Mouse (Mus musculus): ENCODE results near the gene Slc25a30.

- TF ChIP-seq CTCF (IDR thresholded peaks at IDR 0.05; ENCODE audit: extremely low read depth, insufficient read depth, insufficient read length, insufficient replicate concordance) (no peak), POLR2A (IDR thresholded peaks at IDR 0.05; ENCODE audit: low read depth, low read length) (no peak)
Observed at GRCm38 (mm10) chr14:75818528-75818927, 31.7 kb upstream of the Slc25a30 start.
